Mouse (Mus musculus) hematopoietic stem cell, adult 5-6 weeks (primary cell): Measurements from ENCODE around the gene Clmn. TPM values are rescaled to one million over a fixed set of nuclear protein-coding genes. Genes with fewer than 3 reads are reported as not detected.
A peak's percentile ranks its signal among the peaks of the same experiment; 100 is the strongest.

Experiments
- ATAC-seq, 2 experiments: fragments of 125-278 bp in 1 of 2; replicated peaks in 1 of 2; 2 replicates each; pipeline ENCODE4 v1.8.0; 2016 to 2017; ENCODE audit warnings: inconsistent platforms in 2 of 2, mild to moderate bottlenecking in 2 of 2, moderate number of reproducible peaks in 2 of 2, low read depth in 1 of 2, moderate TSS enrichment in 1 of 2; ENCODE audit not compliant: low FRiP score in 2 of 2, poor library complexity in 2 of 2, severe bottlenecking in 2 of 2, insufficient read depth in 1 of 2, low TSS enrichment in 1 of 2
- total RNA-seq: library from RNA; stranded (forward); fragments of 172-1452, 232-1000 nt; gene quantifications from 2 replicates; pipeline ENCODE4 v1.2.3, GENCODE M21; 2017

The Clmn gene
- total RNA-seq, 1 experiment from 2014 or later: 0.55 TPM

GRCm38 (mm10) chr12:104806680-104807375, 58.0 kb downstream of the Clmn start:
- no peak for ATAC-seq

- ATAC-seq: no peak
Observed at GRCm38 (mm10) chr12:104801494-104802260, 63.2 kb downstream of the Clmn start.

GRCm38 (mm10) chr12:104799365-104799764, 65.5 kb downstream of the Clmn start:
- ATAC-seq: no peak

GRCm38 (mm10) chr12:104797905-104798304, 67.0 kb downstream of the Clmn start:
- ATAC-seq: no peak

GRCm38 (mm10) chr12:104796635-104797378, 68.1 kb downstream of the Clmn start:
- ATAC-seq: no peak

- no peak for ATAC-seq
Observed at GRCm38 (mm10) chr12:104794957-104795356, 69.9 kb downstream of the Clmn start.

GRCm38 (mm10) chr12:104793486-104793885, 71.4 kb downstream of the Clmn start:
- no peak for ATAC-seq

- peak in 1 of 2 experiments; percentile 51; a peak in 1 of 4 replicates for ATAC-seq
Observed at GRCm38 (mm10) chr12:104777603-104778002, 87.3 kb downstream of the Clmn start.

GRCm38 (mm10) chr12:104771941-104772340, 92.9 kb downstream of the Clmn start:
- ATAC-seq: no peak

GRCm38 (mm10) chr12:104769201-104769785, 95.6 kb downstream of the Clmn start:
- ATAC-seq: no peak

- ATAC-seq: peak; percentile 32 to 59; a peak in 2 of 4 replicates
Observed at GRCm38 (mm10) chr12:104767183-104767582, 97.7 kb downstream of the Clmn start.

- peak in 1 of 2 experiments; percentile 22; a peak in 1 of 4 replicates for ATAC-seq
Observed at GRCm38 (mm10) chr12:104765761-104766160, 99.1 kb downstream of the Clmn start.

- ATAC-seq: no peak
Observed at GRCm38 (mm10) chr12:104765116-104765515, 99.8 kb downstream of the Clmn start.

- ATAC-seq: no peak
Observed at GRCm38 (mm10) chr12:104763918-104764317, 101.0 kb downstream of the Clmn start.

- ATAC-seq: no peak
Observed at GRCm38 (mm10) chr12:104761411-104761810, 103.5 kb downstream of the Clmn start.

- ATAC-seq: no peak
Observed at GRCm38 (mm10) chr12:104758066-104758465, 106.8 kb downstream of the Clmn start.

GRCm38 (mm10) chr12:104753686-104754085, 111.2 kb downstream of the Clmn start:
- ATAC-seq: no peak
